Mouse (Mus musculus) liver, embryonic 15.5 days (tissue): ENCODE data around the gene Bloc1s1. TPM values are rescaled to one million over a fixed set of nuclear protein-coding genes. Genes with fewer than 3 reads are reported as not detected.

Experiments
- ATAC-seq: fragments of 200-750 bp; cut with Nextera tagmentation; 2 replicates; pipeline ENCODE4 v1.8.0; 2017; ENCODE audit warnings: moderate number of reproducible peaks, mild to moderate bottlenecking, moderate library complexity; ENCODE audit not compliant: insufficient read depth
- H3K27ac ChIP-seq: fragments of 300-500 bp; sonication (generic); replicated peaks from 2 replicates; pipeline ENCODE4 v1.5.1; 2015; ENCODE audit warnings: mild to moderate bottlenecking, inconsistent platforms
- H3K27me3 ChIP-seq: fragments of 300-500 bp; sonication (generic); 2 replicates; pipeline ENCODE4 v1.6.1; 2015; ENCODE audit warnings: mild to moderate bottlenecking, inconsistent platforms
- H3K36me3 ChIP-seq: fragments of 300-500 bp; sonication (generic); replicated peaks from 2 replicates; pipeline ENCODE4 v1.6.1; 2015; ENCODE audit warnings: moderate library complexity, mild to moderate bottlenecking, inconsistent platforms
- H3K4me1 ChIP-seq: fragments of 300-500 bp; sonication (generic); replicated peaks from 2 replicates; pipeline ENCODE4 v1.6.1; 2015; ENCODE audit warnings: inconsistent platforms
- H3K4me2 ChIP-seq: fragments of 300-500 bp; sonication (generic); 2 replicates; pipeline ENCODE4 v1.6.1; 2015; ENCODE audit warnings: moderate library complexity, mild to moderate bottlenecking, inconsistent platforms
- H3K4me3 ChIP-seq: fragments of 300-500 bp; sonication (generic); replicated peaks from 2 replicates; pipeline ENCODE4 v1.5.1; 2015; ENCODE audit warnings: mild to moderate bottlenecking, inconsistent platforms
- H3K9ac ChIP-seq: fragments of 300-500 bp; sonication (generic); 2 replicates; pipeline ENCODE4 v1.6.1; 2015; ENCODE audit warnings: moderate library complexity, mild to moderate bottlenecking, inconsistent platforms
- H3K9me3 ChIP-seq: fragments of 300-500 bp; sonication (generic); replicated peaks from 2 replicates; pipeline ENCODE4 v1.6.1; 2016; ENCODE audit warnings: inconsistent platforms
- WGBS: fragments of 180-500 bp; shearing (Covaris S2); methylation state at CpG from one replicate; pipeline ENCODE4 v1.1.7; 2015; ENCODE audit warnings: mixed read lengths; ENCODE audit not compliant: insufficient replicate concordance; 5-methylcytosine and 5-hydroxymethylcytosine counted together
- polyA plus RNA-seq: library from polyadenylated mRNA; unstranded; fragments of >200 nt; fragmentation: Nextera tagmentation; extraction: Ambion mirVana; gene quantifications from 2 replicates; pipeline ENCODE4 v1.2.1, GENCODE M21; 2015

Bloc1s1 gene
- polyA plus RNA-seq, 1 experiment from 2014 or later = 93.9 TPM

- H3K9me3 ChIP-seq = no peaks in the 10 kb centered on the region
- no peaks in the 10 kb centered on the region for H3K36me3 ChIP-seq
- H3K4me1 ChIP-seq = no peaks in the 10 kb centered on the region
- H3K4me3 ChIP-seq = no peak overlapping the region
- no peak overlapping the region for H3K9ac ChIP-seq
- no peak overlapping the region for H3K4me2 ChIP-seq
- no peak overlapping the region for H3K27ac ChIP-seq
- no peak for ATAC-seq
- peaks cover 67% of the 10 kb centered on the region for H3K27me3 ChIP-seq
- 19% methylated on average over 3 of the region's 3 CpGs for WGBS
Observed at GRCm38 (mm10) chr10:128945675-128946074, 21.8 kb upstream of the Bloc1s1 start.

DNA sequence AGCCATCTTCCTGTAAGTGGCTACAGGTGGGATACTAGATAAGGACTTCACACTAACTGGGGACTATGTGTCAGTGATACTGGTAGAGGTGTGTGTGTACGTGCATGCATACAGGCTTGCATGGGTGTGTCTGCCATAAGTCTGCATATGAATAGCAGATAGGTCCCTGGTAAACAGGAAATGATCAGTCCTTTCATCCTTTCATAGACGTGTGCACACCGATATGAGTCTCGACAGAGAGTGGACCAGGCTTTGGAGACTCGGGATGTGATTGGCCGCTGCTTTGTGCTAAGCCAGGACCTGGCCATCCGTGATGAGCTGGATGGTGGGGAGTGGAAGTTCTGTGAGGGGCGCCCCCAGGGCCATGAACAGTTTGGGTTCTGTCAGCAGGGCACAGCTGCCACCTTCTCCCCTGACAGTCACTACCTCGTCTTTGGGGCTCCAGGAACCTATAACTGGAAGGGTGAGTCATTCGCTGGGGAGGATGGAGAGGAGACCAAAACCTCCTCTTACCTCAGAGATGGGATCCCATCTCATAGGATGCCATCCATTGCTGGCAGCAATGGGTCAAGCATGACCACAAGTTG is 16.7 kb upstream of the Bloc1s1 start:
- ATAC-seq = no peak
- no peak overlapping the region for H3K4me3 ChIP-seq
- no peak overlapping the region for H3K4me2 ChIP-seq
- H3K36me3 ChIP-seq = no peaks in the 10 kb centered on the region
- H3K4me1 ChIP-seq = no peaks in the 10 kb centered on the region
- peaks cover 65% of the 10 kb centered on the region for H3K27me3 ChIP-seq
- H3K9me3 ChIP-seq = no peaks in the 10 kb centered on the region
- no peak overlapping the region for H3K9ac ChIP-seq
- 56% methylated on average over 10 of the region's 10 CpGs for WGBS
- H3K27ac ChIP-seq = no peak overlapping the region

GRCm38 (mm10) chr10:128938974-128939373 is 15.1 kb upstream of the Bloc1s1 start:
- ATAC-seq = 0 out of 2 replicates have a peak, but pooled peaks have one; percentile 14
- no peak overlapping the region for H3K4me2 ChIP-seq
- H3K4me3 ChIP-seq = no peak overlapping the region
- WGBS = 49% methylated on average over 5 of the region's 5 CpGs
- H3K27ac ChIP-seq = no peak overlapping the region
- peaks cover under 1% of the 10 kb centered on the region; the same call in 1 of the 2 replicates for H3K4me1 ChIP-seq
- H3K36me3 ChIP-seq = no peaks in the 10 kb centered on the region
- no peak overlapping the region for H3K9ac ChIP-seq
- H3K27me3 ChIP-seq = peaks cover 69% of the 10 kb centered on the region
- no peaks in the 10 kb centered on the region for H3K9me3 ChIP-seq

GRCm38 (mm10) chr10:128938457-128938856 is 14.6 kb upstream of the Bloc1s1 start:
- Histone ChIP-seq H3K4me3 (no peak overlapping the region), H3K9me3 (no peaks in the 10 kb centered on the region), H3K36me3 (no peaks in the 10 kb centered on the region), H3K9ac (no peak overlapping the region), H3K27me3 (peaks cover 69% of the 10 kb centered on the region), H3K27ac (no peak overlapping the region), H3K4me2 (no peak overlapping the region), H3K4me1 (peaks cover 6% of the 10 kb centered on the region; the same call in 1 of the 2 replicates)
- 69% methylated on average over 9 of the region's 9 CpGs for WGBS
- no peak for ATAC-seq

GRCm38 (mm10) chr10:128937756-128938390 is 14.0 kb upstream of the Bloc1s1 start:
- ATAC-seq = no peak
- no peak overlapping the region for H3K27ac ChIP-seq
- no peak overlapping the region for H3K4me2 ChIP-seq
- H3K4me1 ChIP-seq = peaks cover 8% of the 10 kb centered on the region; the same call in 1 of the 2 replicates
- H3K27me3 ChIP-seq = peaks cover 71% of the 10 kb centered on the region
- no peak overlapping the region for H3K4me3 ChIP-seq
- H3K36me3 ChIP-seq = no peaks in the 10 kb centered on the region
- H3K9ac ChIP-seq = no peak overlapping the region
- WGBS = 61% methylated on average over 12 of the region's 12 CpGs
- H3K9me3 ChIP-seq = no peaks in the 10 kb centered on the region

DNA sequence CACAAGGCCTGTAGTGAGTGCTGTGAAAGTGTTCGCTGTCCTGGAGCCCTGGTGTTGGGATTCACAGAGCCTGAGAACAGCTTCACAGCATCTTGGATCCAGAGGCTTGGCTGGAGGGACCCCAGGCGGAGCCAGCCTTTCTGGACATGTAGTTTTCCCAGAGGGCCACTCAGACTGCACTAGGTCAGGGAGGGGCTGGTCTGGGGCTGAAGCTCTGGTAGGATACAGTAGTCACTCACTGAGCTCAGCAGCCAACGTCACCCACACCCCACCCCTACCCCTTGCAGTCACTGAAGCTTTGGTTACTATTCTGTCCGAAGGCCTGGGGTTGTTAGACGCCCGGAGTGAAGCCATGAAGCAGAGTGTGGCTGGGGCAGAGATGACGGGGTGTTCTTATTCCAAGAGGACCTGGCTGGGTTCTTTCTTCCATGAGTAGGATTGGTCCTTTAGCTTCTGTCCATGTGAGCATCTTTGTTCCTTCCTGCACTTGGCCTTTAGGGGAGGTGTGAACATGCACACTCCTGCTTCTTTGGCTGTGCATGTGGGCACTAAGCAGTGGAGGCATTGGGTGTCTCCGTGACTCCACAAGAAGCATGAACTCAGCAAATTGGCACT is 12.1 kb upstream of the Bloc1s1 start:
- no peak for ATAC-seq
- H3K27ac ChIP-seq = no peak overlapping the region
- H3K36me3 ChIP-seq = no peaks in the 10 kb centered on the region
- H3K4me3 ChIP-seq = no peak overlapping the region
- no peaks in the 10 kb centered on the region for H3K9me3 ChIP-seq
- WGBS = 57% methylated on average over 8 of the region's 8 CpGs
- no peak overlapping the region for H3K4me2 ChIP-seq
- peaks cover 8% of the 10 kb centered on the region; the same call in 1 of the 2 replicates for H3K4me1 ChIP-seq
- H3K27me3 ChIP-seq = peaks cover 74% of the 10 kb centered on the region
- no peak overlapping the region for H3K9ac ChIP-seq

DNA sequence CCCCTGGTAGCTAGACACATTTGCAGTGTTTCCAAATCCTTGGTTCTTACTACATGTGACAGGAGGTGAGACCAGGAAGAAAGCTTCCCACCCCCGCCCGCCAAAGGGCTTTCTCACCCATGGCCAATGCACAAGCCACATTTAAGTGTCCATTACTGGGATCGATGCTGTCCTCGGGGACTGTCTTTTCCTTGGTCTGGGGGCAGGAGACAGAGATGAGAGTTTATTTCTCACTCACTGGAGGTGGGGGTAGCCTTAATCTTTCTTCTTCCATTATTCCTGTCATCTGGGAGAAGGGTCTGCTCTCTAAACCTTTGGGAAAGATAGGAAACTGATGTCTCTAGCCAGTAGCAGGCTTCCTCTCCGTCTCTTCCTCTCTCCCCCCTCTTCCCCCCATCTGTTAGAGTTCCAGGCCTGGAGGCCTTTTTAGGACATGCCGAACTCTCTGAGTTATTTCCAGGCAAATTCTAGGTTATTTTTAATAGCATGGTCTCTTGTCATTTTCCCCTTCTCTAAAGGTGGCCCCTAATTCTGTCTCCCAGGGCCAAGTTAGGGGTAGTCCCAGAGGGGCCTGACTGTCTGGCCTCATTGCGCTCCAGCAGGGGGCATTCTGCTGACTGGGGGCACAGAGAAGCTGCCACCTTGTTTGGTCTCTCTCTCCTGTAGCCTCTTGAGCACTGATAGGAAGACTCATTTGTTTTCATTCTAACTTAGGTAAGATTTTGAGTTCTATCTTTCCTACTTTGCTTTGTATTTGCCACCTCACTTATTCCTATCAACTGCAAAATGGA is 11.4 kb upstream of the Bloc1s1 start:
- peaks cover 8% of the 10 kb centered on the region; the same call in 1 of the 2 replicates for H3K4me1 ChIP-seq
- H3K27ac ChIP-seq = no peak overlapping the region
- peaks cover 78% of the 10 kb centered on the region for H3K27me3 ChIP-seq
- H3K4me3 ChIP-seq = no peak overlapping the region
- 54% methylated on average over 7 of the region's 7 CpGs for WGBS
- no peak overlapping the region for H3K9ac ChIP-seq
- no peak overlapping the region for H3K4me2 ChIP-seq
- ATAC-seq = no peak
- H3K36me3 ChIP-seq = no peaks in the 10 kb centered on the region
- H3K9me3 ChIP-seq = no peaks in the 10 kb centered on the region

DNA sequence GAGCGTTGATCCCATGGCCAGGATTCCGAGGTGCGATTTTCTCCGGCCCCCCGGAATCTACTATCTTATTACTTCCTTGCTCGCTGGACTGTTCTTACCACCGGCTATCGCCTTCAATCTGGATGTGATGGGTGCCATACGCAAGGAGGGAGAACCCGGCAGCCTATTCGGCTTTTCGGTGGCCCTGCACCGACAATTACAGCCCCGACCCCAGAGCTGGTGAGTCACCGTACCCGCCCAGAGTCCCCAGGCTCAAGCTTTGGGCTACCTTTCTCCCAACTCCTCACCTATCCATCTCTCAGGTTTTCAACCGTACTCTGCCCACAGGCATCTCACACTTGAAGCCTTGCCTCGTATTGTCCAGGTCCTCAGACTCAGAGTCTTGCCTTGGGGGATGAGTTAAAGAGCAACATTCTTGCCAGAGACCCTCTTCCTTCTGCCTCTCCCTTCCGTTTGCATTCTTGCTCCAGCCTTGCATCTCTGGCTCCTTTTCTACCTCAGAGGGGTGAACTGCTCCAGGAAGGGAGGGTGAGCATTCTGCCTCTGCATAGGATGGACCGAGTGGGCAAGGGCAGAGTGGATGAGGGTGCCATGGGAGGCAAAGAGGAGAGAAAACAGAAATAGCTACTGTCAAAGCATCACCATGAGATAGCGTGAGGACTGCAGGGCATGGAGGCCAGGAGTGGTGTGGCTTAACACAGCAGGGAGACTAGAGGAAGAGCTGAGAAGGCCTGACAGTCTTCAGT is 10.3 kb upstream of the Bloc1s1 start:
- no peak for ATAC-seq
- Histone ChIP-seq H3K9ac (no peak overlapping the region), H3K27me3 (peaks cover 87% of the 10 kb centered on the region), H3K4me3 (peak overlapping the region; percentile 28), H3K4me2 (peak overlapping the region; percentile 52), H3K36me3 (no peaks in the 10 kb centered on the region), H3K27ac (no peak overlapping the region), H3K4me1 (peaks cover 8% of the 10 kb centered on the region; the same call in 1 of the 2 replicates), H3K9me3 (no peaks in the 10 kb centered on the region)
- 4% methylated on average over 21 of the region's 21 CpGs for WGBS

- no peak for ATAC-seq
- H3K9ac ChIP-seq = no peak within 1 kb of the TSS
Observed at GRCm38 (mm10) chr10:128933574-128933973, 9.7 kb upstream of the Bloc1s1 start, which contains the start of gene Itga7. Gene Itga7 (plus strand): TSS chr10:128933818.

DNA sequence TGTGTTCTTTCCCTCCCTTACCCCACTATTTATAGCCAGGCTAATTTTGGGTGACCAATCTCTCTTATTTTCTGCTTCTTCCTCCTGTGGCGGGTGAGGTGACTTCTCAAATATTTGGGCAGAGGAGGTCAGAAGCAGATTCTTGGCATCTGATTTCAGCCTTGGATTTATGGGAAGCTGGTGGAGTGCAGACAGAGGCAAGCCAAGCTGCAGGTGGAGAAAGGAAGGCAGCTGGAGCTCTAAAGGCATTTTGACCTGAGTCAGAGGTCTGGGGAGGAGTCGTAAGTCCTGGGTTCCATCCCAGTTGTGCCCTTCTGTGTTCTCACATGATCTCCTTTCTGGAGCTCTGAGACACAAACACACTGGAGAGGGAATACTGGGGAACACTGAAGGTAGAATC is 7.6 kb upstream of the Bloc1s1 start:
- H3K4me1 ChIP-seq = peaks cover 8% of the 10 kb centered on the region; the same call in 1 of the 2 replicates
- no peak overlapping the region for H3K27ac ChIP-seq
- no peaks in the 10 kb centered on the region for H3K36me3 ChIP-seq
- H3K27me3 ChIP-seq = peaks cover 95% of the 10 kb centered on the region
- 50% methylated on average over 2 of the region's 2 CpGs for WGBS
- no peak overlapping the region for H3K4me2 ChIP-seq
- no peak overlapping the region for H3K4me3 ChIP-seq
- no peaks in the 10 kb centered on the region for H3K9me3 ChIP-seq
- H3K9ac ChIP-seq = no peak overlapping the region
- ATAC-seq = no peak

More at GRCm38 (mm10) chr10:128933574-128933973, 9.7 kb upstream of the Bloc1s1 start, which contains the start of gene Itga7:
- H3K36me3 ChIP-seq = no peaks in the 10 kb centered on the region
- H3K4me2 ChIP-seq = peak within 1 kb of the TSS; percentile 52
- peaks cover 8% of the 10 kb centered on the region; the same call in 1 of the 2 replicates for H3K4me1 ChIP-seq
- WGBS = under 1% methylated on average over 26 of the region's 26 CpGs
- no peak within 1 kb of the TSS for H3K27ac ChIP-seq
- H3K27me3 ChIP-seq = peaks cover 92% of the 10 kb centered on the region
- H3K4me3 ChIP-seq = peak within 1 kb of the TSS; percentile 28
- no peaks in the 10 kb centered on the region for H3K9me3 ChIP-seq
